Mouse (Mus musculus) right cerebral cortex, adult 18-20 months (tissue): ENCODE results near the gene Psap.
A peak's percentile ranks its signal among the peaks of the same experiment; 100 is the strongest.

Experiments
- DNase-seq: peaks from one replicate; pipeline ENCODE4 v3.0.0; 2022; ENCODE audit warnings: mixed read lengths

The Psap gene

GRCm38 (mm10) chr10:60290026-60290738 lies 12.8 kb downstream of the Psap start:
- no peak for DNase-seq

GRCm38 (mm10) chr10:60290739-60291110 lies 13.3 kb downstream of the Psap start:
- no peak for DNase-seq

GRCm38 (mm10) chr10:60292209-60292608 lies 14.8 kb downstream of the Psap start:
- no peak for DNase-seq

- DNase-seq = no peak
These were observed 17.2 kb downstream of the Psap start for GRCm38 (mm10) chr10:60294621-60295020.

- no peak for DNase-seq
These were observed 17.9 kb downstream of the Psap start for GRCm38 (mm10) chr10:60295356-60295755.

- DNase-seq = no peak
These were observed 18.6 kb downstream of the Psap start for GRCm38 (mm10) chr10:60296027-60296426.

GRCm38 (mm10) chr10:60299636-60300035 lies 22.2 kb downstream of the Psap start:
- no peak for DNase-seq

- DNase-seq = no peak
These were observed 26.0 kb downstream of the Psap start for GRCm38 (mm10) chr10:60303419-60303818.

GRCm38 (mm10) chr10:60304854-60305628 lies 27.6 kb downstream of the Psap start:
- peak; percentile 73 for DNase-seq

GRCm38 (mm10) chr10:60310629-60311028 lies 33.2 kb downstream of the Psap start:
- DNase-seq = no peak

- no peak for DNase-seq
These were observed 36.2 kb downstream of the Psap start for GRCm38 (mm10) chr10:60313606-60314005.

GRCm38 (mm10) chr10:60316166-60316565 lies 38.7 kb downstream of the Psap start:
- no peak for DNase-seq

GRCm38 (mm10) chr10:60328963-60329650 lies 51.7 kb downstream of the Psap start:
- no peak for DNase-seq

- no peak for DNase-seq
These were observed 57.2 kb downstream of the Psap start for GRCm38 (mm10) chr10:60334583-60334982.

GRCm38 (mm10) chr10:60335021-60335420 lies 57.6 kb downstream of the Psap start:
- DNase-seq = no peak

GRCm38 (mm10) chr10:60341528-60341927 lies 64.1 kb downstream of the Psap start:
- DNase-seq = no peak

GRCm38 (mm10) chr10:60344111-60344510 lies 66.7 kb downstream of the Psap start:
- DNase-seq = no peak

GRCm38 (mm10) chr10:60346056-60346455 lies 68.6 kb downstream of the Psap start:
- DNase-seq = no peak

GRCm38 (mm10) chr10:60346701-60347405 lies 69.4 kb downstream of the Psap start, which contains the start of gene Vsir:
Vsir (plus strand) TSS chr10:60346851.
- peak; percentile 32 for DNase-seq

- no peak for DNase-seq
These were observed 70.6 kb downstream of the Psap start for GRCm38 (mm10) chr10:60347768-60348610.

- no peak for DNase-seq
These were observed 71.6 kb downstream of the Psap start for GRCm38 (mm10) chr10:60349056-60349455.

GRCm38 (mm10) chr10:60349644-60350043 lies 72.2 kb downstream of the Psap start:
- no peak for DNase-seq
